Mouse (Mus musculus) embryonic fibroblast, embryonic 13.5 days (primary cell): ENCODE data around the gene Slx1b.

ENCODE experiments used
- CTCF ChIP-seq: IDR thresholded peaks from 2 replicates; pipeline ENCODE4 v1.5.1; 2011; ENCODE audit warnings: mild to moderate bottlenecking, control low read depth, low read length, moderate library complexity, borderline replicate concordance; ENCODE audit not compliant: insufficient read depth
- POLR2A ChIP-seq: IDR thresholded peaks from 2 replicates; pipeline ENCODE4 v1.6.1; 2011; ENCODE audit warnings: low read depth, mild to moderate bottlenecking, control low read depth, low read length, moderate library complexity

DNA sequence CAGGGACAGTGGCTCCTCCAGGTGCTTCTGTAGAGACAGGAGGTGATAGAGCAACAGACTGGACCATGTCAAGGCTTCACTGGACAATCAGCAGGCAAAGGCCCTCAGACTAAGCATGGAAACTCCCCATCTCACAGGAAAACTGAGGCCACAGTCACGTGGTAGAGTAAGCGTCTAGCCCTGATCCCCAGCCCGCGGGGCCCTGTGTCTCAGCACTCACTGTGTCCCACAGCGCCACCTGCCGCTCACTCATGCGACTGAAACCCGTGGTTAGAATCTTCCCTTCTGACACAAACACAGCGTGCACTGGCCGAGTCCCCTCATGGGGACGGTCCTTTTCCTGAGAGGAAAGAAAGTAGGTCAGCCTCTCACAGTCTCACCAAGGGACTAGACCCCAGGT lies 5.5 kb upstream of the Slx1b start:
- peak; percentile 93 for TF ChIP-seq CTCF
- no peak for TF ChIP-seq POLR2A
